Mouse (Mus musculus): ENCODE measurements around the gene Lzic.

Gene Lzic

GRCm38 (mm10) chr4:149484566-149484965, 463 bp upstream of the Lzic start:
- DNase-seq: no peak

GRCm38 (mm10) chr4:149485825-149486206, 787 bp downstream of the Lzic start:
- DNase-seq: peak in 1 of 2 experiments; percentile 29

DNA sequence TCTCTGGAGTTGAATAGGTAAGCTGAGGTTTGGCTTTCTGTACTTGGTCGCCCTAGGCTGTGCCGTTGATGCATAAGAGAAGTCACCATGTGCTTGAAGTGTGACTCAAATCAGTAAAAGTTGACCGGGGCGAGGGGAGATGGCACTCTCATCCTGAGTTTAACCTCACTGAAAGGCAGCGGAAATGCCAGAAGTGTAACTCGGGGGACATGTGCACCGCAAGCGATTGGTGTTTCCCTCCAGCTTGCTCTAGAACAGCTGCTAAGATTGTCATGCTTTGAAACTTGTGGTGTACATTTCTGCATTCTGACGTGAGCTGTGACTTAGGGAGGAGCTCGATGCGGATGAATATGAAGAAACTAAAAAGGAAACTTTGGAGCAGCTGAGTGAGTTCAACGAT, 2.7 kb downstream of the Lzic start:
- no peak for DNase-seq

DNA sequence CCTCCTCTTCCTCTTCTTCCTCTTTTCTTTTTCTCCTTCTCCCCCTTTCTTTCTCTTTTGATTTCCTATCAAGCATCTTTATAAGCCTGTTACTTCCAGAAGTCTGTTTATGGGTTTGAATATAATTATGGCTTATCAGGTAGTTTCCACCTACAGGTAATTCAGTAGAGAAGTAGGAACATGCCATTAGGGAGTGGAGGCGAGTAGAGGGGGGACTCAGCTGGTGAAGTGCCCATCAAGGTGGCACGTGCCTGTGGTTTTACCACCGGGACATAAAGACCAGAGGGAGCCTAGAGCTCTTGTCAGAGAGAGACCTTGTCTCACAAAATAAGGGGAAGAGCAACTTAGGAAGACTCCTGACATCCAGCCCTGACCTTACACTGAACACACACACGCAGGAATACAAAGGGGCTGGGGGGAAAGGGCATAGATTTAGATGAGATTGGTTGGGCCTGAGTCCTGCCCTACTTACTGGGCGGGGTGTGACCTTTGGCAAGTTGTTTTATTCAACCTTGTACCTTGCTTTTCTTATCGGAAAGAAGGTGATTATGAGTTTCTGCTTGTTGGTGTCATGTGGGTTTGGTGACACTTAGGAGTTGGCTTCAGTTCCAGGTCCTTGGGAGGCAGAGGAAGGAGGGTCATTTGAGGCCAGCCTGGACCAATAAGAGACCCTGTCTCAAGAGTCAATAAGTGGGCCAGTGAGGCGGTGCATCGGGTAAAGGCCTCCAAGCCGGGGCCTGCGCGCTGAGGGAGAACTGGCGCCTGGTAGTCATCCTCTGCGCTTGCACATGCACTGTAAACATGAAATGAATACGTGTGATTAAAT, 4.6 kb downstream of the Lzic start:
- DNase-seq: no peak

DNA sequence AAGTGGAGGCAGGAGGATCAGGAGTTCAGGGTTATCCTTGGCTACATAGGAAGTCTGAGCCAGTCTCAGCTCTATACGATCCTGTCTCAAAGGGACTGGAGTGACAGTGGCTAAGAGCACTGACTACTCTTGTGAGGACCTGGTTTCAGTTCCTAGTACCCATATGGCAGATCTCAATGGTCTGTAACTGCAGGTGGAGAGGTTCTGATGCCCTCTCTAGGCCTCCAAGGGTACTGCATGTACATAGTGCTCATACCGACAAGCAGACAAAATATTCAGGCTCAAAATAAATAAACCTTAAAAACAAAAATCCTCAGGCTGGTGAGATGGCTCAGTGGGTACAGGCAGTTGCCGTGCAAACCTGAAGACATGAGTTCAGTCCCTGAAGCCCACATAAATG, 6.1 kb downstream of the Lzic start:
- no peak for DNase-seq

GRCm38 (mm10) chr4:149496612-149497011, 11.6 kb downstream of the Lzic start:
- DNase-seq: no peak

DNA sequence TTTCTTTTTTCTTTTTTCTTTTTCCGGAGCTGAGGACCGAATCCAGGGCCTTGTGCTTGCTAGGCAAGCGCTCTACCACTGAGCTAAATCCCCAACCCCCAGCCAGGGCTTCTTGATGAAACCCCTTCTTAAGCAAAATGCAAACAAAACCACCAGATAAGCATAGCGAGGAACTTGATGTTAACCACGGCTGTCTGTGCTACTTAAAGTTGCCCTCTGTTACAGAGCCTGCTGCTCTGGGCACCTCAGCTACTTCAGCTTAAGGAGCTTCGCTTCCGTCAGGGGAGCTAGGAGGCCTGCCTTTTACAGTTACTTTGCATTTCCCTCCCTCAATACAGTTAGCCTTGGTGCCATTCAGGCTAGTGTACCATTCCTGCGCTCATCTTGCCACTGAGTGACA, 13.9 kb downstream of the Lzic start:
- DNase-seq: no peak

DNA sequence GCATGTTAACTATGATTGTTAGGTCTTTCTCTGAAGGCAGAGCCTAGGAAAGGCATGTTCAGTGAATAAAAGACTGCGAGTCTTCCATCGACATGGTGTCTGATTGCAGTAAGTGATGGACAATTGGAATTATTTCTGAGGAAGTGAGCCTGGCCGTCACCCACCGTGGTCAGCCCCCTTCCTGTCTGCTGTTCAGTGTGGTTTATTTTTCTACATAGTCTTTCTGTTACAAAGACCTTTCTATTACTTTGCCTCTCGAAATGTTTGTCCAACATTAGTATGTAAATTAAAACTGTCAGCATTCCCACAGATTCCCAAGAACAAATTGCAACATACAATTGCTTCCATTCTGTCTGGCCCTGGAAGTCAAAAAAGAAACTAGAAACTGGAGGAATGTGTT, 14.8 kb downstream of the Lzic start:
- no peak for DNase-seq

DNA sequence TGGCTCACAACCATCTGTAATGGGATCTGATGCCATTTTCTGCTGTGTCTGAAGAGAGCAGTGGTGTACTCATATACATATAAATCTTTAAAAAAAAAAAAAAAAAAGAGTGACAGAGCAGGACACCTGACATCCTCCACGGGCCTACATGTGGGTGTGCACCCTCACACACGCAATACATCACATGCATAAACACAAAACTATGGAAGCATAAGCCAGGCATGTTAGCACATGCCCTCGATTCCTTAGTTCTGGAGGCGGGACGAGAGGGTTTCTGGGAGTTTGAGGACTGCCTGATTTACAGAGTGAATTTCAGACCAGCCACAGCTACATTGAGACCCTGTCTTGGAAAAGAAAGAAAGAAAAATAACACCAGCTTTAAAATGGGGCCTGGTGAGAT, 19.3 kb downstream of the Lzic start:
- DNase-seq: no peak

- no peak for DNase-seq
Measured at GRCm38 (mm10) chr4:149504858-149505257, 19.8 kb downstream of the Lzic start.

DNA sequence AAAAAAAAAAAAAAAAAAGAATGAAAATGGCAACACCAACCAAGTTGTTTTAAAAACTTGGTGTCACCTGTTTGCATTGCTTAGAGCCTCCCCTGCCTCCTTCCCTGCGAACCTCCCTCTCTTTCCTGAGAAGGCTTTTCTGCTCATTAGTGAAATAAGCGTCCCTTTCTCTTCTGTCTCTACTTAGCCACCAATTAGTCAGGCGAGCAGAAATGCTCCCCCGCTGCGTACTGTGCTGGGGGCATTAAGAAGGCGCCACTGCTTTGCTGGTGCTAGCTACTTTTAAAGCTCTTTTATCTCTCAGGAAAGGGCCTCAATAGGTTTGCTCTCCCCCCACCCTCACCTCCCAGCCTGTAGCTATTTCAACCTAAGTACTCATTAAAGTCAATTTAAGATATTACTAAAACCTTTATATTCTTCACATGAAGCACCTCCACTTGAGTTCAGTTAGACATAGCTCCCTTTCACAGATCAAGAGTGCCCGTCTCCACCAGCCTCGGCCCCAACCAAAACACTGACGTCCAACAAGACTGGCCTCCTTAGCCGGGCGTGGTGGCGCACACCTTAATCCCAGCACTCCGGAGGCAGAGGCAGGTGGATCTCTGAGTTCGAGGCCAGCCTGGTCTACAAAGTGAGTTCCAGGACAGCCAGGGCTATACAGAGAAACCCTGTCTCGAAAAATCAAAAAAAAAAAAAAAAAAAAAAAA, 20.4 kb downstream of the Lzic start:
- no peak for DNase-seq

DNA sequence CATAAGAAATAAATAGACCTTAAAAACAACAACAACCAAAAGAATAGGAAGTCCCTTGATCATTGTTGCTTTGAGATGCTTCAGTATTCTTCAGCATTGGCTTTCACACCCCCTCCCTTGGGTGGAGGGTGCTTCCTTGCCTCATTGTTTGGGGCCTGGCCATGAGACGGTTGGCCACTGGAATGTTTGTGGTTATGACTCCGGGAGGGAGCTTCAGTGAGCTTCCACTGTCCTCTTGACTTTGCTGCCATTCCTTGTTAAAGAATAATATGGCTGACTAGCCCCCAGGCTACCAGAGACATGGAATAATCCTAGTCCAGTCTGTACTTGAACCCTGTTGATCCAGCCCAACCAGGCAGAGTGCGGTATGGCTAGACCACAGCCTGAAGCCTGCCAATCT, 21.9 kb downstream of the Lzic start:
- no peak for DNase-seq

GRCm38 (mm10) chr4:149511221-149511646, 26.2 kb downstream of the Lzic start:
- no peak for DNase-seq

DNA sequence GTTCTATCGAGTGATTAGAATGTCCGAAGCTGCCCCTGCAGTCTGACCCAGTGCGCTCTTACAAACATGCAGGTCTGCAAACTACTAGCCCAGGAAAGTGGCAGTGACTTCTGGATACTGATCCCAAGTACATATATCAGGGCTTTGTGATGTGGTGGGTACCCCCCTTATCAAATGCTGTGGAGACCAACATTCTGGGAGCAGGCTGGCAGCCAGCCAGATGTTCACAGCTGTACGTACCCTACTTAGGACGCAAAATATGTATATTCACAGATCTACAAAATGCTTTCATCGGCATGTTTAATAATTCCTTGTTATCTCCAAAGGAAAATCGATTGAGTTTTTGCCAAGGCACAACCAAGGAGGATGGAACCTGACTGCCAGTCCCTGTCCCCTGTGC, 27.0 kb downstream of the Lzic start:
- no peak for DNase-seq

GRCm38 (mm10) chr4:149515706-149516105, 30.7 kb downstream of the Lzic start:
- no peak for DNase-seq

DNA sequence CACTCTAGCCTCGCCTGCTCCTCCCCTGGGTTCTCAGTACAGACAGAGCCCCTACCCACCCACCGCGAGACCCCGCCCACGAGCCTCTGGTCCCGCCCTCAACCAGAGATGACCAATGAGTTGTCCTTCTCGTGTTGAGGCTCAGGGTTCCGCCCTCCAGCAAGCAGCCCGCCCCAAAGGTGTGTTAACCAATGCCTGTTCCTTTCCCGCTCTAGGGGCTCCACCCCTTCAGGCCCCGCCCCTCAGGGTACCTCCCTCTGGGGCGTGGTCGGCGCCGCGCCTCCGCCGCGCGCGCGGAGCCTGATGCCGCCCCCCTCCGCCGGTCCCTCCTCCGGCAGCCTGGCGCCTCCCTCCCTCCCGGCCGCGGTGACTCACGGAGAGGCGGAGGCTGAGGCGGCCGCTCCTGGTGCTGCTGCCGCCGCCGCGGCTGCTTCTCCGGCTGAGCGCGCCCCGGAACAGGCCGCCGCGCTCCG, 32.9 kb downstream of the Lzic start, which contains the start of gene Ctnnbip1:
Ctnnbip1 (plus strand) TSS at position 369 of the 473 bp plus-strand sequence.
- peak; percentile 95 to 98 for DNase-seq

- peak in 1 of 2 experiments; percentile 29 for DNase-seq
Measured at GRCm38 (mm10) chr4:149518351-149519220, 33.6 kb downstream of the Lzic start.

- no peak for DNase-seq
Measured at GRCm38 (mm10) chr4:149521258-149521657, 36.2 kb downstream of the Lzic start.

DNA sequence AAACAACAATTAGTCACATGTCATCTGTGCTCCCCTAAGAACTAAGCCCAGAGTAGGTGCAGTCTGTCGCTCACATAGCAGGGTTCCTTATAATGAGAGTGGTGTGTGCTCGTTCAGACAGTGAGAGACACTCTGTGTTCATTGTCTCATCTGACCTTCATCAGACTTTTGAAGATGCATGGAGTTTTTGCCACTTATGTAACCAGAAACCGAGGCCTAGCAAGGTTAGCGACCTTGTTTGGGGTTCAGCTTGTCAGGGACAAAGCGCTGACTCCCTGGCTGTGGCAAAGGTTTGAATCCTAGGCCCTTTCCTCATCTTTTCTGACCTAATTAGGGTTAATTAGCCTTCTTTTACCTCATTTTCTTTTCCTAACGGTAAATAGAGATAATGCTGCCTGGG, 38.9 kb downstream of the Lzic start:
- no peak for DNase-seq

DNA sequence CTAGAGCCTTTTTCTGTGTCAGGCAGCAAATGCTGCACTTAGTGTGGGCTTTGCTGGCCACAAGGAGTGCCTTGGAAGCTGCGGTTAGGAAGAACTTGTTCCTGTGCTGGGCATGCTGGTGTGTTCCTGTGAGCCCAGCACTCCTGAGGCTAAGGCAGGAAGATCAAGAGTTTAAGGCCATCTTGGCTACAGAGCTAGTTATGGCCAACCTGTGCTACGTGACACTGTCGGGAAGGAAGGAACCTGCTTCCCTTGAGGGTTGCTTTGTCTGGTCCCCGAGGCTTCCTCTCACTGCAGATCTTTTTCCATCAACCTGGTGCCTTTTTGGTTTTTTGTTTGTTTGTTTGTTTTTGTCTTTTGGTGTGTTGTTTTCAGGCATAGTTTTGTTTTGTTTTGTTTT, 40.1 kb downstream of the Lzic start:
- no peak for DNase-seq

- no peak for DNase-seq
Measured at GRCm38 (mm10) chr4:149525811-149526210, 40.8 kb downstream of the Lzic start.

GRCm38 (mm10) chr4:149526330-149526729, 41.3 kb downstream of the Lzic start:
- DNase-seq: no peak

All from cerebellum, postnatal 25 days (tissue).